Mouse (Mus musculus) heart, embryonic 16.5 days (tissue): ENCODE measurements at regions not wholly inside any gene's neighbourhood (a gene's known extent, or its start where the extent isn't known, plus 50 kb on each side); places are given as distances from the start of the nearest gene placed in this dataset.

Experiments
- ATAC-seq: fragments of 200-750 bp; cut with Nextera tagmentation; replicated peaks from 2 replicates; pipeline ENCODE4 v1.8.0; 2017; ENCODE audit warnings: moderate number of reproducible peaks; ENCODE audit not compliant: insufficient read depth, low FRiP score; ENCODE audit errors: extremely low read depth
- H3K27ac ChIP-seq: fragments of 300-500 bp; sonication (generic); 2 replicates; pipeline ENCODE4 v1.5.1; 2014; ENCODE audit warnings: mild to moderate bottlenecking, low read length, control low read depth, moderate library complexity
- H3K27me3 ChIP-seq: fragments of 300-500 bp; sonication (generic); 2 replicates; pipeline ENCODE4 v1.6.1; 2014; ENCODE audit warnings: low read length, mixed read lengths; ENCODE audit not compliant: control insufficient read depth, insufficient read depth
- H3K36me3 ChIP-seq: fragments of 300-500 bp; sonication (generic); 2 replicates; pipeline ENCODE4 v1.6.1; 2014; ENCODE audit not compliant: control insufficient read depth, insufficient read depth
- H3K4me1 ChIP-seq: fragments of 300-500 bp; sonication (generic); 2 replicates; pipeline ENCODE4 v1.6.1; 2014; ENCODE audit warnings: low read length, mixed read lengths; ENCODE audit not compliant: control insufficient read depth, insufficient read depth
- H3K4me2 ChIP-seq: fragments of 300-500 bp; sonication (generic); 2 replicates; pipeline ENCODE4 v1.6.1; 2014; ENCODE audit warnings: low read depth, mild to moderate bottlenecking, control low read depth, low read length
- H3K4me3 ChIP-seq: fragments of 300-500 bp; sonication (generic); 2 replicates; pipeline ENCODE4 v1.5.1; 2014; ENCODE audit warnings: mild to moderate bottlenecking, control low read depth, low read length
- H3K9ac ChIP-seq: fragments of 300-500 bp; sonication (generic); 2 replicates; pipeline ENCODE4 v1.6.1; 2014; ENCODE audit warnings: low read length, control low read depth
- H3K9me3 ChIP-seq: fragments of 300-500 bp; sonication (generic); replicated peaks from 2 replicates; pipeline ENCODE4 v1.6.1; 2016; ENCODE audit warnings: low read length; ENCODE audit not compliant: control insufficient read depth
- WGBS: fragments of 180-500 bp; shearing (Covaris S2); extraction: QIAGEN DNeasy Blood & Tissue Kit; methylation state at CpG from one replicate; pipeline ENCODE4 v1.1.7; 2014; 5-methylcytosine and 5-hydroxymethylcytosine counted together

DNA sequence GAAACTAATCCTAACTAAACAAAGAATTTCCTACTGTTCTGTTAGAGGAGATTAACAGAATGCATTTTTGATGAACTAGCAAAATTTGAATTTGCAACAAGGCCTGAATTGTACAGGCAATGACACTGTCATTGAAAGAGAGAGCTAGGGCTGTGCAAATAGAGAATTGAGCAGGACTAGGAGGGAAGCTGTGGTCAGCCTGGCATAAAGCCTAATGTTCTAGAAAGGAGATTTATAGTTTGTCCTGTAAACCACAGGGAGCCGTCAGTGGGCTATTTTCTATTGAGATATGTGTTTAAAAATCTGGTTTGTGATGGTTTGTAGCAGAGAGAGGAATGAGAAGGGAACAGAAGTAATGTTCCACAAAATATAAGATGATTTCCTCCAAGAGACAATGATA lies 317.9 kb downstream of the Aldoart1 start:
- Histone ChIP-seq H3K36me3 (no peaks in the 10 kb centered on the region), H3K4me1 (no peaks in the 10 kb centered on the region), H3K27ac (no peak overlapping the region), H3K4me3 (no peak overlapping the region), H3K9me3 (no peaks in the 10 kb centered on the region), H3K27me3 (no peaks in the 10 kb centered on the region), H3K9ac (no peak overlapping the region), H3K4me2 (no peak overlapping the region)
- 56% methylated on average over 1 of the region's 1 CpGs for WGBS
- ATAC-seq = no peak

DNA sequence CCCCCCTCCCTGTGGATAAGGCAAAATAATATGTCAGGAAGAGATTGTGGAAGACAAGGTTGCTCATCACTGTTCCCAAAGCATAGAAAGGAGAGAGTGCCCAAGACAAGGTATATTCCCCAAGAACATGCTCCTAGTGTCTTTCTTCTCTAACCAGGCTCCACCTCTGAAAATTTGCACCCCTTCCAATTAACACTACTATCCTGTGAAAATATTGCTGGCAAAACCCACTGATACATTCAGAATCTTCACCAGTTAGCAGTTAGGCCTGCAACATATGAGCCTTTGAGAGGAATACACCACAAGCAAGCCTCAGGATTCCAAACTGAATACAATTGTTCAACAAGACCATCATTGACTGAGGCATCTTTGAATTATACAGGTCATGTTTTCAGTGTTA lies 323.9 kb upstream of the Tle1 start:
- Histone ChIP-seq H3K9ac (no peak overlapping the region), H3K36me3 (no peaks in the 10 kb centered on the region), H3K9me3 (no peaks in the 10 kb centered on the region), H3K4me2 (no peak overlapping the region), H3K27ac (no peak overlapping the region), H3K4me1 (no peaks in the 10 kb centered on the region), H3K4me3 (no peak overlapping the region), H3K27me3 (no peaks in the 10 kb centered on the region)
- no peak for ATAC-seq

DNA sequence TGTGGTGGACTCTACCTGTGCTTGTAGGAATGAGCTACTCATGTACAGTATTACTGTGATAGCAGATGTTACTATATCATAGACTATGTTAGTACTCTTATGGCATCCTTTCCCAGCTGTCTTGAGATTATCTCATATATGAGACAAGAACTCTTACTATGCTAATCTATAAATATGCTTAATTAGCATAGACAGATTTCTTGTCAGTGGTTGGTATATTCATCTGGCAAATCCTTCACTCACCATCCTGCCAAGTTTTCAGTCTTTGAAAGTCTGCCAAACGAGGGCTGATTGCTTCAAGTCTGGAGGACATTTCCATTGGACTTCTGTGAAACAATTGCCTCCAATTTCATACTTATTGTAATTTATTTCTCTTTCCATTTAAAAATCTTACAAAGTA lies 323.4 kb upstream of the Tle1 start:
- Histone ChIP-seq H3K4me2 (no peak overlapping the region), H3K36me3 (no peaks in the 10 kb centered on the region), H3K27ac (no peak overlapping the region), H3K9me3 (no peaks in the 10 kb centered on the region), H3K27me3 (no peaks in the 10 kb centered on the region), H3K9ac (no peak overlapping the region), H3K4me1 (no peaks in the 10 kb centered on the region), H3K4me3 (no peak overlapping the region)
- WGBS = 30% methylated on average over 1 of the region's 1 CpGs
- ATAC-seq = no peak

GRCm38 (mm10) chr4:72511220-72511619 lies 310.5 kb upstream of the Tle1 start:
- 46% methylated on average over 1 of the region's 1 CpGs for WGBS
- ATAC-seq = no peak

DNA sequence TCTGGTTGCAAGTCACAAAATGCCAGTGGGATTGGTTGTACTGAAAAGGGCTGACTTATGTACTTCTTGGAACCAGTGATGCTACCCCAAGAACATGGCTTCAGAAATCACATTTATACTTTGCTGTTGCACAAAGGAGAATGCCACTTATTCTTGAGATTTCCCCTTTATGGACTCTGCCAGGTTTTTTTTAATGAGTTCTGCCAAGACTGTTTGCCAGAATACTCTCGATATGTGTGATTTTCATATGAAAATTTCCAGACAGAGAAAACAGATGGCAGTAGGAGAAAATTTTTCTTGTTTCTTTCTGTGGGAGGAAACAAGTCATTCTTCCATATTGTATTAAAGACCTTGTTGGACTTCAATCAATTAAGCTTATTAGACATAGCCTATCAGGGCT lies 281.0 kb upstream of the Tle1 start:
- Histone ChIP-seq H3K27me3 (no peaks in the 10 kb centered on the region), H3K4me1 (no peaks in the 10 kb centered on the region), H3K9me3 (no peaks in the 10 kb centered on the region), H3K4me3 (no peak overlapping the region), H3K27ac (no peak overlapping the region), H3K9ac (no peak overlapping the region), H3K36me3 (no peaks in the 10 kb centered on the region), H3K4me2 (no peak overlapping the region)
- WGBS = 58% methylated on average over 1 of the region's 1 CpGs
- no peak for ATAC-seq

More at GRCm38 (mm10) chr4:72511220-72511619, 310.5 kb upstream of the Tle1 start:
- no peak overlapping the region for H3K4me2 ChIP-seq
- H3K9ac ChIP-seq = no peak overlapping the region
- no peaks in the 10 kb centered on the region for H3K9me3 ChIP-seq
- no peaks in the 10 kb centered on the region for H3K4me1 ChIP-seq
- H3K36me3 ChIP-seq = no peaks in the 10 kb centered on the region
- no peak overlapping the region for H3K4me3 ChIP-seq
- no peak overlapping the region for H3K27ac ChIP-seq
- H3K27me3 ChIP-seq = no peaks in the 10 kb centered on the region

GRCm38 (mm10) chr4:72480535-72480934 lies 279.8 kb upstream of the Tle1 start:
- H3K27ac ChIP-seq = no peak overlapping the region
- H3K4me2 ChIP-seq = no peak overlapping the region
- H3K9ac ChIP-seq = no peak overlapping the region
- WGBS = 53% methylated on average over 3 of the region's 3 CpGs
- ATAC-seq = no peak
- no peaks in the 10 kb centered on the region for H3K36me3 ChIP-seq
- no peaks in the 10 kb centered on the region for H3K4me1 ChIP-seq
- no peaks in the 10 kb centered on the region for H3K27me3 ChIP-seq
- H3K9me3 ChIP-seq = no peaks in the 10 kb centered on the region
- no peak overlapping the region for H3K4me3 ChIP-seq

- Histone ChIP-seq H3K4me3 (no peak overlapping the region), H3K27me3 (no peaks in the 10 kb centered on the region), H3K4me1 (no peaks in the 10 kb centered on the region), H3K9me3 (no peaks in the 10 kb centered on the region), H3K4me2 (no peak overlapping the region), H3K9ac (no peak overlapping the region), H3K27ac (no peak overlapping the region), H3K36me3 (no peaks in the 10 kb centered on the region)
- WGBS = 63% methylated on average over 1 of the region's 1 CpGs
- no peak for ATAC-seq
These were observed 268.6 kb upstream of the Tle1 start for GRCm38 (mm10) chr4:72469236-72469875.

DNA sequence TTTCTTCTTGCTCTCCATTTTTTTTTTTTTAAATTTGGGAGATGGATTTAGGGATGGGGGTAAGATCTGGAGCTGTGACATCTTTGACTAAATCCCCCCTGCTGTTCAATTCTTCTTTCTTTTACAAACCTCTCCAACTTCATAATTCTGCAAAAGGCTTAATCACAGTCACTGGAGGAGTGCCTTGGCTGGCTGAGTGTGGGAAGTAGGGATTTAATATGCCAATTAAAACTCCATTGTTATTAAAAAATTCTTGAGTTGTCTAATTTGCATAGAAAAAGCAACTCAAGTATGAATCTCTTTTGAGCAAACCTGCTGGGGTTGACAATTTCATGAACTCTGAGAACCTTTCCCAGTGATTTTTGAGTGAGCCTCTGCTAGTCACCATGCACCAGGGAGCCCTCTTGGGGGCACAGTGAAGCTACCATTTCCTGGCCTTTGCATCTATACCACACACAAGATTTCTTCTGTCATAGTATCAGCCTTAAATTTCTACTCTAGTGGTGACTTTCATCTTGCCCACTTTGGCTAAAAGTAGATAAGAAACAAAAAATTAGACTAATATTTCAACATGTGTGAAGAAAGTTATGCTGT lies 243.6 kb upstream of the Tle1 start:
- H3K9me3 ChIP-seq = no peaks in the 10 kb centered on the region
- no peaks in the 10 kb centered on the region for H3K27me3 ChIP-seq
- no peak overlapping the region for H3K9ac ChIP-seq
- no peaks in the 10 kb centered on the region for H3K4me1 ChIP-seq
- no peak for ATAC-seq
- H3K4me3 ChIP-seq = no peak overlapping the region
- H3K4me2 ChIP-seq = no peak overlapping the region
- no peaks in the 10 kb centered on the region for H3K36me3 ChIP-seq
- no peak overlapping the region for H3K27ac ChIP-seq

- H3K27me3 ChIP-seq = no peaks in the 10 kb centered on the region
- ATAC-seq = no peak
These were observed 236.6 kb upstream of the Tle1 start for GRCm38 (mm10) chr4:72437367-72437766.

More at GRCm38 (mm10) chr4:72437367-72437766, 236.6 kb upstream of the Tle1 start:
- no peak overlapping the region for H3K9ac ChIP-seq
- no peaks in the 10 kb centered on the region for H3K9me3 ChIP-seq
- no peaks in the 10 kb centered on the region for H3K4me1 ChIP-seq
- H3K4me2 ChIP-seq = no peak overlapping the region
- H3K27ac ChIP-seq = no peak overlapping the region
- H3K36me3 ChIP-seq = no peaks in the 10 kb centered on the region
- no peak overlapping the region for H3K4me3 ChIP-seq
